Mouse (Mus musculus) spleen, adult 18-20 months (tissue): Measurements from ENCODE around the gene Pih1d1.
"Not testable (repeated sequence)": the region's sequence is repeated elsewhere in the genome, so short reads cannot be mapped to it uniquely, and the experiment has no call there.

Experiments
- DNase-seq, 2 experiments: peaks; one replicate each; pipeline ENCODE4 v3.0.0; 2022; ENCODE audit warnings: mixed read lengths in 2 of 2

The Pih1d1 gene

DNA sequence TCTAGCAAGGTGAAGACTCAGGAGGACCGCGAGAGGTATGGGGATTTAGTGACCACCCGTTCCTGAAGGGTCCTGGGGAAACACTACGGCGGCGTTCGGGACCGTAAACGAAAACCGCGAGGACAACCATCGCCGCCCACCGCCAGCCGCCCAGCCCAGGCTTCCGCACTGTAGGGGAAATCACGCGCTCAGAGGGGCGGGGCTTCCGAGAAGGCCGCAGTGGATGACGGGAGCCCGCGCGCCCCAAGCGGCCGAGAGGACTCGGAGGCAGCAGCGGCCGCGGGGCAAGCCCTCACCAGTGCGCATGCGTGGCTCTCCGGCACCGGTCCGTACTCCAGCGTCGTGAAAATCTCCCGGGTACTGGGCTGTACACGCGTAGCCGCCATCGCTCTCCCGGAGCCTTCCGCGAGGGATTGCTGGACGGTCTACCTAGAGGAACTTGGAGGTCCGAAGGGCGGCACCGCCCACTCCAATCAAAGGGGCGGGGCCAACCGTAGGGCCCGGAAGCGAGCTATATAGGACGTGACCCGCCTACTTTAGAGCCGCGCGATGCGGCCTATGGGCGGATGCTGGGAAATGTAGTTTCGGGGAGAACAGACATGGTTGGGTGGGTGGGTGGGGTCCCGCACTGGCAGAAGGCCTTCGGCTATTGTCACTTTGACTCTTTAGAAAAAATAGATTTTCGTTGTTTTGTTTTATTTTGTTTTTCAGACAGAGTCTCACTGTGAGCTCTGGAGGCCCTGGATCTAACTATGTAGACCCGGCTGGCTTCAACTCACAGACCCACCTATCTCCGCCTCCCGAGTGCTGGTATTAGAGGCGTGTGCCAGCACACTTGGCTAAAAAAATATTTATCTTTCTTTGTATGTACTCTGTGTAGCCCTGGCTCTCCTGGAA lies at the start of gene Pih1d1, which contains the start of gene Aldh16a1:
Pih1d1 (plus strand) TSS at position 208 of the 897 bp plus-strand sequence.
Aldh16a1 (minus strand) TSS at position 489 of the 897 bp plus-strand sequence.
- DNase-seq, result peak; percentile 94 to 98

DNA sequence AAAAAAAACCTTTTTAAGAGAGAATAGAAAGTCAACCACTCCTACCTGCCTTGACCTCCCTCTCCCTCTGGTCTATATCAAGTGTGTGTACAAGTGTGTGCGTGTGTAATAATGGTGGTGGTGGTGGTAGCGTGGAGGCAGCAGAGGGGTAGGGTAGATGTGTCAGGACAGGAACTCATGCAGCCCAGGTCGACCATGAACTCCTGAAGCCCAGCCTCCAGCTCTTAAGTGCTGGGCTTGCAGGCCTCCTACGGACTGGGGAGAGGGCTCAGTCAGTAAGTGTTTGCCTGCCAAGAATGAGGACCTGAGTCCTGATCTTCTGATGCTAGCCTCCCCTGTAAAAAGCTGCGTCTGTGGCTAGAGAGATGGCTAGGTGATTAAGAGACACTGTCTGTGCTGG lies 49.2 kb upstream of the Pih1d1 start:
- no peak for DNase-seq

DNA sequence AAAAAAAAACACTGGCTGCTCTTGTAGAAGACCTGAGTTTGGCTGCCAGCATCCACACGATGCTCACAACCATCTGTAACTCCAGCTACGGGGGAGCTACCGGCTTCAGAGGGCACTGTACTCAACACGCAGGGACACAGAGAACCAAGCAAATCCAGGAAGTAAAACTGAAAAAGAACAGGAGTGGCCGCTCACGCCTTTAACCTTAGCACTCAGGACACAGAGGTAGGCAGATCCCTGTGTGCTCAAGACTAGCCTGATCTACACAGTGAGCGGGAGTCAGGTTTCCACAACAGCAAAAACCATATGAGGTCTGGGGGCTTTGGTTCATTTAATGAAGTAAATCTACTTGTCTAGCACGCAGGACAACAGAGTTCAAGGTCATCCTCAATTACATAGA lies 48.6 kb upstream of the Pih1d1 start:
- no peak for DNase-seq

DNA sequence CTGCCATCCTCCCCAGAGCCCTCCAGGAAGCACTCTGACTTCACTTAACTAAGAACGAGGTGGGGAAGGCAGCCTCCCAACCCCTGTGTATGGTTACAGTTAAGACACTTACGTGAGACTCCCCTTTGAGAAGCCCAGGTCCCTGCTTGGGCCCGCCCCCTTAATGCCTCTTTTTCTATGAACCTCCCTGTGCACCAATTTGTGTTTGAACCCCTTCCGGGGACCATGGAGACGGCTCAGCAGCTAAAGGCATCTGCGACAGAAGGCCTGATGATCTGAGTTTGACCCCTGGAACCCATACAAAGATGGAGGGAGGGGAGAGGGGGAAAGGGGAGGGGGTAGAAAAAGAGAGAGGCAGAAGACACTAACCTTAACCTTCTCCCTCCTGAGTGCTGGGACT lies 47.7 kb upstream of the Pih1d1 start:
- no peak for DNase-seq

DNA sequence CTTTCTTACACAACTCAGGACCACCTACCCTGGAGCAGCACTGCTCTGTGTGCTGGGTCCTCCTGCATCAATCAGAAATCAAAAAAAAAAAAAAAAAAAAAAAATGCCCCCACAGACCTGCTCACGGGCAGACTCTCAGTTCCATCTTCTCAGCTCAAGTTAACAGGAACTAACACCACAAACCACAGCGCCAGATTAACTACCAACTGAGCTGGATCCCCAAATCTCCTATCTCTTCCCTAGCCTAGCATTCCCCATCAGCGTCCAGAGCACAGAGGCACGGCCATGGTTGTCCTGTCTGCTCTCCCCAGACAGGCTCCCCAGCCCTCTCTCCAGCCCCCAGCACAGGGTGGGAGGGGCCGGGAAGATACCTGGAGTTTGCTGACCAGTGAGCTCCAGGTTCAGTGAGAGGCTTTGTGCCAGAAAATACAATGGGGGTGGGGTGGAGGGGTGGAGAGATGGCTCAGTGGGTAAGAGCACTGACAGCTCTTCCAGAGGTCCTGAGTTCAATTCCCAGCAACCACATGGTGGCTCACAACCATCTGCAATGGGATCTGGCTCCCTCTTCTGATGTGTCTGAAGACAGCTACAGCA lies 47.0 kb upstream of the Pih1d1 start:
- DNase-seq, result no peak

DNA sequence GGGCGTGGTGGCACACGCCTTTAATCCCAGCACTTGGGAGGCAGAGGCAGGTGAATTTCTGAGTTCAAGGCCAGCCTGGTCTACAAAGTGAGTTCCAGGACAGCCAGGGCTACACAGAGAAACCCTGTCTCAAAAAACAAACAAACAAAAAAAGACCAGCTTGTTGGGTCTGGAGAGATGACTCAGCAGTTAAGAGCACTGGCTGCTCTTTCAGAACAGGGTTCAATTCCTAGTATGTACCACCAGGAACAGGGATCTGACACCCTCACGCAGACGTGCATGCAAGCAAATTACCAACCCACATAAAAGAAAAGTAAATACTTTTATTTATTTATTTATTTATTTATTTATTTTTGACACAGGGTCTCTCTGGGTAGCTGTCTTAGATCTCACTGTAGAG lies 44.0 kb upstream of the Pih1d1 start:
- not testable (repeated sequence) for DNase-seq

DNA sequence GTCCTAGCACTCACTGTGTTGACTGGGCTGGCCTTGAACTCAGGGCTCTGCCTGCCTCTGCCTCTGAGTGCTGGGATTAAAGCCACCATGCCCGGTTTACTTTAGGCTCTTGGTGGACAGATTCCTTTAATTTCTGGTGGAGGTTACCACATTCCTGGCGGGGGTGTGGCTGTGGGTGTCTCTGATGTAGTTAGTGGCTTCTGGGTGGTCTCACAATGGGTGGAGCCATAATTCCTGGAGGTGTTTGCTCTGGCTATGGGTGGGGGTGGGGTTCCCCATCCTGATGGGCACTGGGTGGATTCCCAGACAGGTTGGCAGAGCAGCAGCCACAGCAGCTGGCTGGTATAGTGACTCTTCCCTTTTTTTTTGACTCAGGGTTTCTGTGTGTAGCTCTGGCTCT lies 42.2 kb upstream of the Pih1d1 start:
- no peak for DNase-seq

DNA sequence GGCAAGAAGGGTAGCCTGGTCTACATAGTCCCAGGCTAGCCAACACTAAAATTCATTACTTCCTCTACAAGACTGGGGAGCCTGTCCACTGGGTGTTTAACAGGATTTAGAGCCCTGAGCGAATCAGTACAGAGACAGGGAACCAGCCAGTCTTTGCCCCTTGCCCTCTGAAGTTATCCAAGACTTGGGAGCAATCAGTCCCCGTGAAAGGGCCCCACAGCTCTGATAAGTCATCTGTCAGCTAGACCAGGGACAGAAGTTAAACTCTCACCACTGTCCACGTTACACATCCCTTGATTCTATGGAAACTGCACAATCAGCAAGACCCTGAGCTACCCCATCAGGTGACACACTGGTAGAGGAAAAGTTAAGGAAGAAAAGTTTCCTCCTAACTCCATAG lies 41.6 kb upstream of the Pih1d1 start:
- no peak for DNase-seq

DNA sequence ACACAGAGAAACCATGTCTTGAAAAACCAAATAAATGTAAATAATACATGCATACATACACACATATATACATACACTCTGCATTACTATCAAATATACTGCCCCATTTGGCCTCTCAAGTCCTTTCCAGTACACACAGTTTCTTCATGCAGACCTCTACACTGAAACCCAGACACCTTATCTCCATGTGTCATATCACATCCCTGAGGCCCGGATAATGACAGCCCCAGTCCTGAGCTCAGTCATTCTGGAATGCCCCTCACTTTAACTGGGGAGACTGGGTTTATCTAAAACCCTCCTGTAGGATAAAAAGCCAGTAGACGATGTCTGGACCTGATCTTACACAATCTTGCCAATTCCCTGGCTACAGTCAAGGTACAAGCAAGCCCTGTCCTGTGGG lies 40.6 kb upstream of the Pih1d1 start:
- DNase-seq, result no peak

DNA sequence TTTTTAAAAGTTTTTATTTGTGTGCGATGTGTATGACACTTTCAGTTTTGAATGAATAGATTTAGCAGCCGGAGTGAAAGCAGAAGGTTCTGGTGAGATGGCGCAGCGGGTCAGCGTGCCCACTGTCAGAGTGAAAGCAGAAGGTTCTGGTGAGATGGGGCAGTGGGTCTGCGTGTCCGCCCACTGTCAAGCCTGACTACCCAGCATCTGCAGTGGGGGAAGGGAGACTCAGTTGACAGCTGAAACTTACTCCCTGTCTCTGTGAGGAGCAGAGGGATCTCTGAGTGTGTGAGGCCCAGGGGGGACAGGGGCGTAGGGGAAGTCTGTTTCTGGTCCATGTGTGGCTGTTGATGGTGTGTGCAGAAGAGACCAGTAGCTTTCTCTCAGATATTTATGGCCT lies 36.5 kb upstream of the Pih1d1 start:
- DNase-seq, result peak in 1 of 2 experiments; percentile 45

DNA sequence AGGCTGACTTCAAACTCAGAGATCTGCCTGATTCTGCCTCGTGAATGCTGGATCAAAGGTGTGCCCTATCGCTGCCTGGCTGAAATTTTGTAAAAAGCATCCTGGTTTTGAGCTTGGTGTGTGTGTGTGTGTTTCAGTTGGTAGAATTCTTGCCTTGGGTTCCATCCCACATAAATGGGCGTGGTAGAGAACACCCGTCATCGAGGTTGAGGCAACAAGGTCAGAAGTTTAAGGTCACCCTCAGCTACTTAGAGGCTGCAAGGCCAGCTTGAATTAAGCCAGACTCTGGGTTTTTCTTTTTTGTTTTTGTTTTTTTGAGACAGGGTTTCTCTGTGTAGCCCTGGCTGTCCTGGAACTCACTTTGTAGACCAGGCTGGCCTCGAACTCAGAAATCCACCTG lies 35.8 kb upstream of the Pih1d1 start:
- no peak for DNase-seq

DNA sequence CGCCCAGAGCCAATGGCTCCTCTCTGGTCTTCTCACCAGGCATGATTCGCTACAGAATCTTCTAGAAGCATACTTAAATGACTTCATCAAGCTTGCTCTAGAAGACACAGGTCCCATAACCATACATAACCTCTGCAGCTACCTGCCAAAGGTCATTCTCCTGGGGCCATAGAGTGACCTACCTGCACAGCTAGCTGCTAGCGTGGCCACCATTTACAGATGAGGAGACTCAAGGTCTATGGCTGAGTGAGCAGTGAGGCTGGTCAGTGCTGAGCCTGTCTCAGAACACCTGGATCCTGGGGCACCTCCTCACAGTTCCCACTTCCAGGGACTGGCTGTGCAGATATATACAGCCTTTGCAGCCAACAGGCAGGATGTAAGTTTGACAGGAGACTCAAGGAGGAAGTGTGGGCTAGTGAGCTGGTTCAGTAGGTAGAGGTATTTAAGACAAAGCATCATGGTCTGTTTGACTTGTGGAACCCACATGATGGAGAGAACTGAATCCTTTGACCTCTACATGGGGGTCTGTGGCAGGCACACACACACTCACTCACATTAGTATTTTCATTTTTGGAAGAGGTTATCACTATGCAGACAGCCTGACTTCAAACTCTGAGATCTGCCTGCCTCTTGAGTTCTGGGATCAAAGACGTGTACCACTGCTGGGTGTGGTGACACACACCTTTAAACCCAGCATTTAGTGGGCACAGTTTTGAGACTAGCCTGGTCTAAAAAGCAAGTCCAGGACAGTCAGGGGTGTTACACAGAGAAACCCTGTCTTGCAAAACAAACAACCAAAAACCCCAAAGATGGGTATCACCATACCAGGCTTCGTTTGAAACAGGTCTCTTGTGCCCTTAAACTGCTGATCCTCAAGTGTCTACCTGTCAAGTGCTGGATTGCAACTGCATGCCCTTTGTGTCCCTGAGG lies 34.1 kb upstream of the Pih1d1 start:
- no peak for DNase-seq

DNA sequence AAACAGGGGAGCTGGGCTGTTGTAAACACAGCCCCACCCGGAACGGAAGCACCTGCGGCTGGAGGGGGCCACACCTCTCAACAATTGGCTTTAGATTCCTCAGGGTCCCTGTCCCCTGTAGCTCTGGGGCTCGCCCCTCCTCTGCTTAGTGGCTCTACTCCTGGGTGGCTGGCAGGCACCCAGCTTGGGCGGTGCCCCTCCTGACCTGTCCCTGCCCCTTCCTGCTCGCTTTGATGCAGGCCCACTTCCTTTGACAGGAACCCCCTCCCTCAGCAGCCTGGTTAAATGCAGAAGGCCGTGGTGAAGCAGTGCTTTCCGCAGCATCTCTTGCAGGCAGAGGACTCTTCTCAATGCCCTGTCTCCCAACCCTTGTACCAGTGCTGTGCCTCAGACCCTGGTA lies 32.7 kb upstream of the Pih1d1 start:
- peak; percentile 79 to 88 for DNase-seq

DNA sequence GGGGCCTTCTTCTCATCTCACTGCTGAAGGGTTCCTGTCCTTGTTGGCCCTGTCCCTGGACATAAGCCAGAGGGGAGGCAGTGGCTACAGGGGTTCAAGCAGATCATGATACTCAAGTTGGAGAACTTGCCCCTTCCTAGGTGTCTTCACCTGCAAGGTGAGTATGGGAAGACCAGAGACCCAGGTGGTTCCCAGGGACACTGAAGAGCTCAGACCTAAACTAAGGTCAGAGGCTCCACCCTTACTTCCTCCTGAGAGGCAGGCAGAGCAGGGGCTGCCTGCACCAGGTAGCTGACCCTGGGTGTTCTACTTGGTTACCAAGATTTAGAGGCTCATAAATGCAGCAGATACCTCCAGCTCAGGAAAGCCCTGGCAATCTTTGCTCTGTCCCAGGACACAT lies 32.1 kb upstream of the Pih1d1 start:
- DNase-seq, result no peak

DNA sequence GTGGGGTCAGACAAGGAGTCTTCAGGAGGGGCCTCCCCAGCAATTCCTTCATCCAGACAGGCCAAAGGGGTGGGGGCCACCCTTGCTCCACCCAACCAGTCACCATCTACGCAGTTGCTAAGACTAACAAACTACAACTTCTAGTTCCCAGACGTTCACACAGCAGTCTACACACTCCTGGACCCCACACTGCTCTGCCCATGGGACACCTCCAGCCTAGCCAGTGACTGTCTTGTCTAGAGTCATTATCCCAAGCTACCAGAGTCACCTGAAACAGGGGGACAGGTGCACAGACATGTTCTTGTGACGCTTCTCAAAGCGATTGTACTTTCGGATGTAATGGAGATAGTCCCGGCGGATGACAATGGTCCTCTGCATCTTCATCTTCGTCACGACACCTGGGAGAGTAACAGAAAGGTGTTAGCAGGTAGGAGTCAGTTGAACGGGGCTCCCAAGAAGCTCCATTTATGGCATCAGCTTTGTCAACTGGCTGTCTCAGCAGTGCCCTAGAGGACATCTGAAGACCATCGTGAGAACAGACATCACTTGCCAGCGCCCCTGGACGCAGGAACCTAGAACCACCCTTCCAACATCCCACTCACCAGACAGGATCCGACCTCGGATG lies 31.4 kb upstream of the Pih1d1 start:
- DNase-seq, result no peak

DNA sequence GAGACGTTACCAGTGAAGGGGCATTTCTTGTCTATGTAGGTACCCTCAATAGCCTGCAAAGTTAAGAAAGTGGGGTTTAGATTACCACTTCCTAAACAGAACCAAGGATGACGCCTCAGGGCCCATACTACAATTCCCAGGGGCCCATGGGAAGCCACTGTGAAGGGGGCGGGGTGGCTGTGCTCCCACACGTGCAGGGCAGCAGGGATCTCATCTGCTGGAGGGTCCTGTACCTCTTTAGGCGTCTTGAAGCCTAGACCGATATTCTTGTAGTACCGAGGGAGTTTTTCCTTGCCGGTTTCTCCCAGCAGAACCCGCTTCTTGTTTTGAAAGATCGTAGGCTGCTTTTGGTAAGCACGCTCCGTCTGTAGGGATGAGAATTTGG lies 30.9 kb upstream of the Pih1d1 start:
- peak; percentile 52 to 62 for DNase-seq

DNA sequence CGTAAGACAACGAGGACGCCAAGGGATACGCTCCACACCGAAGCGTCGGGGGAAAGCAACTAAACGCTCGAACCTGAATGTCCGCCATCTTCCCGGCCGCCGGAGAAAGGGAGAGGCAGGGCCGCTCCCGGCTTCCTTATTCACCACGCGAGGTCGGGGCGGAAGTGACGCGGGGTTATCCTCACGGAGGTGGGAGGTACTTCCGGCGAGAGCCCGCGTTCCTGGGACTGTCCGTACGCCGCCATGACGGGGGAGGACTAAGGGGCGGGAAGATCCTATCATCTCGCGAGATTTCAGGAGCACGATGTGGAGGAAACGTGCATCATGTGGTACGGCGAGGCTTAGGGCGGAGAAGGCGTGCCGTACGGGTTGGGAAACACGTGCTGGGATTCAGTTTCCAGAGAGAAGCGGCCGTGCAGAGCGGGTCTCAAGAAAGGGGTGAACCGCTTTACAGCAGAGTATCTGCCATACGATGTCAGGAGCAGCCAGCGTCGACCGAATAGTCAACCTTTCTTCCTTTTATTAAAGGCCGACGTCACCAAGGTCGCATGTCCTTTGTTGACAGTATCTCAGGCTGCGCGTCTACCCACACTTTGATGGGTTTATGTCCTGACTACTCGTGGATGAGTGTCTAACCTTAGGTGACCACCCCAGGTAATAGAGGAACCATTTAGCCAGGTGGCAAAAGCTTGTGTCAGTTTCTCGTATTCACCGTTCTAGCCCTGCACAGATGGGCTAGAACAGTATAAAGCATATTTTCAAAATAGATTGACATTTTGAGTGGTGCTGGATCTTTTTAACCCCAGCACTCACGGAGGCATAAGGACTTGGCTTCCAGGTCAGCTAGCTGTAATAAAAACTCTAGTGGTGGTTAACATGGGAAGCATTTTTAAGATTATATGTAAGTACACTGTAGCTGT lies 29.6 kb upstream of the Pih1d1 start, which contains the start of gene Rps11:
Rps11 (minus strand) TSS at position 216 of the 920 bp plus-strand sequence.
- peak; percentile 96 to 98 for DNase-seq

DNA sequence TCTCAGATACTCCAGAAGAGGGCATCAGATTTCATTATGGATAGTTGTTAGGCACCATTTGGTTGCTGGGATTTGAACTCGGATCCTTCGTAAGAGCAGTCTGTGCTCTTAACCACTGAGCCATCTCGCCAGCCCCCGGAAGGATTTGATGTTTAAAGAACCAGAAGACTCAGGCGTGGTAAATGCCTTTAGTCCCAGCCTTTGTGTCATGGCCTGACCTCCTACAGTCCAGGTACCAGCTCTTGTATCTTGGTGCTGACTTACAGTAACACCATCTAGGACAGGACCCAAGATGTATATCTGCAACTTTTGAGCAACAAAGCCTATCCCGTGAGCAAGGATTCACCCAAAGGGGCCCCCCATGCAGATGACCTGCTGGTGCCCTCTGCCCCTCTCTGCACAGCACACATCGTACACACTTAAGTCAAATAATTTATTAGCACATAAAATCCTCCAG lies 28.9 kb upstream of the Pih1d1 start:
- DNase-seq, result no peak

DNA sequence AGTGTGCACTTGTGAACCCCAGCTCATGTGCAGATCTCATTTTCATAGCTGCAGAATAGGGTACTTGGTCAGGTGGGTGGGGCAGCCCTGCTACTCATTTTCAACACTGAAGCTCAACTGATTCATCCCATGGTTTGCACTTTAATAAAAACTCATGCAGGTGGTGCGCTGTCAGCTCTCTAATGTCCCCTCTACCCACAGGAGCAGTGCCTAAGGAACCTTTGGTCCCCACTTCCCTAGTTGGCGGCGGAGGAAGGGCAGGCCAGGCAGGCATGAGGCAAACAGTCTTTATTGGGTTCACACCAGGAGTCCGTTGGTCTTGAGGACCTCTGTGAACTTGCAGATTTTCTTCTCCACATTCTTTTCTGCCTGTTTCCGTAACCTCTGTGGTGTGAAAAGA lies 28.5 kb upstream of the Pih1d1 start:
- not testable (repeated sequence) for DNase-seq

DNA sequence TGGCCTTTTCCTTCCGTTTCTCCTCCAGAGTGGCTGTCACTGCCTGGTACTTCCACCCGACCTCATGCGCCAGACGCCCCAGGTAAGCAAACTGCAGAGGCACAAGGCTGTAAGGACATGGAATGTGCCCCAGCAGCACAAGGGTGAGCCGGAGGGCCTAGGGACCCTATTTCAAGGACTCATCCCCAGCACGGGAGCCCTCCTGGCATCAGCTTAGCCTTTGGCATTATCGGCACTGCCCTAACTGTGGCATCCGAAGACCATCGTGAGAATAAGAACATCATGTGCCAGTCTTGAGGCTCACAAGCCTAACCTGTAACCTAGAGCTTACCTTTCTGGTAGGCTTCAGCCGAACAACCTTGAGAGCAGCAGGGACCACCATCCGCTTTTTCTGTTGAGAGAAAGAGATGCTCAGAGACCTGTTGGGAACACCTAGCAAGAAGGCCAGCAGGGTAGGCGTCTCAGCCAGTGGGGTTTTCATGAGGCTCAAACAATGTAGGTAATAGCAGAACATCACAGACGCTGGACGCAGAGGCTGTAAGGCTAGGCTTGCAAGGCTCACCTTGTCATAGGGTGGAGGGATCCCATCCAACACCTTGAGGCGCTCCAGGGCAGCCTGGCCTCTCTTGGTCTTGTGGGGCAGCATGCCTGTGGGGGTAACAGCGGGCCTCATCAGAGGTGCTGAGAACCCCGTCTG lies 27.8 kb upstream of the Pih1d1 start:
- no peak for DNase-seq
